Mouse (Mus musculus) MEL (cell line): Measurements from ENCODE around the gene Klhl26. TPM values are rescaled to one million over a fixed set of nuclear protein-coding genes. Genes with fewer than 3 reads are reported as not detected.

Source experiments
- DNase-seq: peaks from one replicate; pipeline ENCODE4 v3.0.0; 2011; ENCODE audit warnings: low read depth, low spot score
- H3K27ac ChIP-seq: 2 replicates; pipeline ENCODE4 v1.5.1; 2012; ENCODE audit warnings: low read depth, mild to moderate bottlenecking, control low read depth, low read length, moderate library complexity; ENCODE audit not compliant: control insufficient read depth
- H3K27me3 ChIP-seq, 2 experiments: fragments of 150-350 bp in 1 of 2; sonication (generic) in 1 of 2; 2 replicates each; pipeline ENCODE4 v1.6.1; 2012; ENCODE audit warnings: low read length in 2 of 2, mild to moderate bottlenecking in 2 of 2, improper control_type of control experiment in 1 of 2, moderate library complexity in 1 of 2; ENCODE audit not compliant: insufficient read depth in 2 of 2, control insufficient read depth in 1 of 2
- H3K36me3 ChIP-seq, 2 experiments: 2 replicates each; pipeline ENCODE4 v1.6.1; 2012 to 2014; ENCODE audit warnings: low read length in 2 of 2, improper control_type of control experiment in 1 of 2, inconsistent platforms in 1 of 2, mild to moderate bottlenecking in 1 of 2; ENCODE audit not compliant: insufficient read depth in 2 of 2, control insufficient read depth in 1 of 2
- H3K4me1 ChIP-seq, 2 experiments: fragments of 150-350 bp in 1 of 2; sonication (generic) in 1 of 2; 2 replicates each; pipeline ENCODE4 v1.6.1; 2012; ENCODE audit warnings: low read length in 2 of 2, improper control_type of control experiment in 1 of 2, mild to moderate bottlenecking in 1 of 2; ENCODE audit not compliant: insufficient read depth in 2 of 2, control insufficient read depth in 1 of 2
- H3K4me3 ChIP-seq, 2 experiments: fragments of 150-350 bp in 1 of 2; sonication (generic) in 1 of 2; 2 replicates each; pipeline ENCODE4 v1.5.1; 2012; ENCODE audit warnings: low read depth in 2 of 2, low read length in 2 of 2, mild to moderate bottlenecking in 2 of 2, moderate library complexity in 2 of 2, control low read depth in 1 of 2, improper control_type of control experiment in 1 of 2; ENCODE audit not compliant: control insufficient read depth in 1 of 2, insufficient read depth in 1 of 2
- H3K79me2 ChIP-seq: 2 replicates; pipeline ENCODE4 v1.6.1; 2012; ENCODE audit warnings: mild to moderate bottlenecking, low read length, moderate library complexity; ENCODE audit not compliant: control insufficient read depth, poor library complexity, insufficient read depth
- H3K9ac ChIP-seq: 2 replicates; pipeline ENCODE4 v1.6.1; 2012; ENCODE audit warnings: low read depth, mild to moderate bottlenecking, control low read depth, low read length, moderate library complexity; ENCODE audit not compliant: control insufficient read depth, poor library complexity, severe bottlenecking
- H3K9me3 ChIP-seq: fragments of 150-350 bp; sonication (generic); replicated peaks from 2 replicates; pipeline ENCODE4 v1.6.1; 2012; ENCODE audit warnings: mild to moderate bottlenecking, low read length, improper control_type of control experiment, moderate library complexity; ENCODE audit not compliant: insufficient read depth
- BHLHE40 ChIP-seq: IDR thresholded peaks from 2 replicates; pipeline ENCODE4 v1.6.1; 2012; ENCODE audit warnings: low read depth, mild to moderate bottlenecking, inconsistent platforms, low read length, improper control_type of control experiment, borderline replicate concordance
- CHD1 ChIP-seq: IDR thresholded peaks from 2 replicates; pipeline ENCODE4 v1.6.1; 2012; ENCODE audit warnings: low read depth, mild to moderate bottlenecking, inconsistent platforms, low read length, improper control_type of control experiment
- CHD2 ChIP-seq: IDR thresholded peaks from 2 replicates; pipeline ENCODE4 v1.6.1; 2011; ENCODE audit warnings: low read length, improper control_type of control experiment
- CTCF ChIP-seq, 3 experiments: IDR thresholded peaks in 2 of 3; conservative IDR thresholded peaks in 1 of 3; 2 replicates each; pipeline ENCODE4 v1.5.1; 2011 to 2012; ENCODE audit warnings: low read length in 3 of 3, low read depth in 2 of 3, mild to moderate bottlenecking in 2 of 3, improper control_type of control experiment in 1 of 3, inconsistent platforms in 1 of 3, mixed read lengths in 1 of 3, moderate library complexity in 1 of 3; ENCODE audit not compliant: control insufficient read depth in 1 of 3, insufficient read depth in 1 of 3, poor library complexity in 1 of 3, severe bottlenecking in 1 of 3
- E2F4 ChIP-seq: IDR thresholded peaks from 2 replicates; pipeline ENCODE4 v1.6.1; 2011; ENCODE audit warnings: low read depth, low read length, improper control_type of control experiment, borderline replicate concordance
- ELF1 ChIP-seq: IDR thresholded peaks from 2 replicates; pipeline ENCODE4 v1.6.1; 2014; ENCODE audit warnings: low read depth, mild to moderate bottlenecking, inconsistent platforms, low read length, improper control_type of control experiment, moderate library complexity
- EP300 ChIP-seq, 2 experiments: IDR thresholded peaks; 2 replicates each; pipeline ENCODE4 v1.6.1; 2011; ENCODE audit warnings: improper control_type of control experiment in 2 of 2, low read length in 2 of 2, low read depth in 1 of 2, mild to moderate bottlenecking in 1 of 2
- ETS1 ChIP-seq: IDR thresholded peaks from 2 replicates; pipeline ENCODE4 v1.6.1; 2012; ENCODE audit warnings: low read depth, mild to moderate bottlenecking, inconsistent platforms, low read length, improper control_type of control experiment, moderate library complexity
- GABPA ChIP-seq: IDR thresholded peaks from 2 replicates; pipeline ENCODE4 v1.6.1; 2012; ENCODE audit warnings: low read depth, mild to moderate bottlenecking, inconsistent platforms, low read length, improper control_type of control experiment, moderate library complexity
- GATA1 ChIP-seq: IDR thresholded peaks from 2 replicates; pipeline ENCODE4 v1.6.1; 2011; ENCODE audit warnings: low read depth, low read length, improper control_type of control experiment
- HCFC1 ChIP-seq: IDR thresholded peaks from 2 replicates; pipeline ENCODE4 v1.6.1; 2012; ENCODE audit warnings: low read depth, mild to moderate bottlenecking, inconsistent platforms, low read length, improper control_type of control experiment, moderate library complexity
- KAT2A ChIP-seq: conservative IDR thresholded peaks from 2 replicates; pipeline ENCODE4 v1.6.1; 2012; ENCODE audit warnings: low read depth, low read length, improper control_type of control experiment, inconsistent platforms
- MAX ChIP-seq: IDR thresholded peaks from 2 replicates; pipeline ENCODE4 v1.6.1; 2011; ENCODE audit warnings: low read length, improper control_type of control experiment
- MAZ ChIP-seq: IDR thresholded peaks from 2 replicates; pipeline ENCODE4 v1.6.1; 2012; ENCODE audit warnings: low read depth, mild to moderate bottlenecking, inconsistent platforms, low read length, improper control_type of control experiment
- MXI1 ChIP-seq: IDR thresholded peaks from 2 replicates; pipeline ENCODE4 v1.6.1; 2011; ENCODE audit warnings: mild to moderate bottlenecking, low read depth, low read length, improper control_type of control experiment
- MYB ChIP-seq: IDR thresholded peaks from 2 replicates; pipeline ENCODE4 v1.6.1; 2011; ENCODE audit warnings: mild to moderate bottlenecking, low read depth, low read length, improper control_type of control experiment
- MYC ChIP-seq: IDR thresholded peaks from 2 replicates; pipeline ENCODE4 v1.6.1; 2011; ENCODE audit warnings: low read depth, mild to moderate bottlenecking, low read length, improper control_type of control experiment, moderate library complexity
- NELFE ChIP-seq: IDR thresholded peaks from 2 replicates; pipeline ENCODE4 v1.6.1; 2011; ENCODE audit warnings: low read depth, low read length, improper control_type of control experiment
- POLR2A ChIP-seq, 2 experiments: IDR thresholded peaks; 2 replicates each; pipeline ENCODE4 v1.6.1; 2011 to 2012; ENCODE audit warnings: low read length in 2 of 2, mild to moderate bottlenecking in 2 of 2, control low read depth in 1 of 2, improper control_type of control experiment in 1 of 2, low read depth in 1 of 2, moderate library complexity in 1 of 2; ENCODE audit not compliant: control insufficient read depth in 1 of 2, insufficient read depth in 1 of 2, poor library complexity in 1 of 2
- POLR2AphosphoS2 ChIP-seq: IDR thresholded peaks from 2 replicates; pipeline ENCODE4 v1.6.1; 2011; ENCODE audit warnings: low read length, improper control_type of control experiment
- POLR2AphosphoS5 ChIP-seq: IDR thresholded peaks from 2 replicates; pipeline ENCODE4 v1.6.1; 2012; ENCODE audit warnings: low read depth, borderline replicate concordance, mild to moderate bottlenecking, inconsistent platforms, low read length, moderate library complexity, mixed read lengths
- RAD21 ChIP-seq: IDR thresholded peaks from 2 replicates; pipeline ENCODE4 v1.6.1; 2011; ENCODE audit warnings: mild to moderate bottlenecking, low read depth, low read length, improper control_type of control experiment
- SIN3A ChIP-seq: IDR thresholded peaks from 2 replicates; pipeline ENCODE4 v1.6.1; 2012; ENCODE audit warnings: low read length, improper control_type of control experiment, inconsistent platforms
- SMC3 ChIP-seq: IDR thresholded peaks from 2 replicates; pipeline ENCODE4 v1.6.1; 2011; ENCODE audit warnings: low read depth, low read length, improper control_type of control experiment
- TAL1 ChIP-seq: IDR thresholded peaks from 2 replicates; pipeline ENCODE4 v1.6.1; 2012; ENCODE audit warnings: mild to moderate bottlenecking, inconsistent platforms, low read length, moderate library complexity, mixed read lengths
- TBP ChIP-seq: IDR thresholded peaks from 2 replicates; pipeline ENCODE4 v1.8.0; 2011; ENCODE audit warnings: low read depth, low read length, improper control_type of control experiment
- TCF12 ChIP-seq: IDR thresholded peaks from 2 replicates; pipeline ENCODE4 v1.6.1; 2014; ENCODE audit warnings: low read depth, mild to moderate bottlenecking, inconsistent platforms, low read length, improper control_type of control experiment, moderate library complexity
- UBTF ChIP-seq: IDR thresholded peaks from 2 replicates; pipeline ENCODE4 v1.6.1; 2012; ENCODE audit warnings: low read depth, mild to moderate bottlenecking, inconsistent platforms, low read length, improper control_type of control experiment, moderate library complexity, borderline replicate concordance; ENCODE audit not compliant: insufficient read depth
- USF2 ChIP-seq, 2 experiments: IDR thresholded peaks; 2 replicates each; pipeline ENCODE4 v1.6.1; 2011 to 2012; ENCODE audit warnings: improper control_type of control experiment in 2 of 2, low read length in 2 of 2, borderline replicate concordance in 1 of 2, inconsistent platforms in 1 of 2, low read depth in 1 of 2, mild to moderate bottlenecking in 1 of 2; ENCODE audit not compliant: insufficient read depth in 1 of 2
- ZC3H11A ChIP-seq: IDR thresholded peaks from 2 replicates; pipeline ENCODE4 v1.6.1; 2012; ENCODE audit warnings: low read depth, mild to moderate bottlenecking, inconsistent platforms, low read length, improper control_type of control experiment
- ZKSCAN1 ChIP-seq: IDR thresholded peaks from 2 replicates; pipeline ENCODE4 v1.6.1; 2012; ENCODE audit warnings: low read depth, mild to moderate bottlenecking, inconsistent platforms, low read length, improper control_type of control experiment, moderate library complexity
- ZMIZ1 ChIP-seq: IDR thresholded peaks from 2 replicates; pipeline ENCODE4 v1.6.1; 2012; ENCODE audit warnings: low read depth, mild to moderate bottlenecking, inconsistent platforms, low read length, improper control_type of control experiment, moderate library complexity
- ZNF384 ChIP-seq: IDR thresholded peaks from 2 replicates; pipeline ENCODE4 v1.6.1; 2012; ENCODE audit warnings: low read depth, mild to moderate bottlenecking, inconsistent platforms, low read length, improper control_type of control experiment
- polyA plus RNA-seq, 2 experiments: library from polyadenylated mRNA; stranded (reverse) in 1 of 2; unstranded in 1 of 2; fragments of >175 nt in 1 of 2; fragments of >200 nt in 1 of 2; gene quantifications; 2 replicates each; pipeline versions ENCODE4 v1.2.1 to v1.2.4; 2012; ENCODE audit warnings: low replicate concordance in 2 of 2, low read depth in 1 of 2; ENCODE audit not compliant: insufficient read length in 2 of 2, insufficient read depth in 1 of 2, missing spikeins in 1 of 2
- total RNA-seq: library from RNA; depleted of rRNA; stranded (reverse); fragments of 300-350 nt; gene quantifications from 2 replicates; pipeline ENCODE4 v1.2.3, GENCODE M21; 2012; rRNA removed

Klhl26 gene
- 7.6 and 8.0 TPM in 2 replicates for total RNA-seq
- polyA plus RNA-seq: 10 to 100 TPM in 1 of 2 experiments, not detected in 1; 11.4 TPM

DNA sequence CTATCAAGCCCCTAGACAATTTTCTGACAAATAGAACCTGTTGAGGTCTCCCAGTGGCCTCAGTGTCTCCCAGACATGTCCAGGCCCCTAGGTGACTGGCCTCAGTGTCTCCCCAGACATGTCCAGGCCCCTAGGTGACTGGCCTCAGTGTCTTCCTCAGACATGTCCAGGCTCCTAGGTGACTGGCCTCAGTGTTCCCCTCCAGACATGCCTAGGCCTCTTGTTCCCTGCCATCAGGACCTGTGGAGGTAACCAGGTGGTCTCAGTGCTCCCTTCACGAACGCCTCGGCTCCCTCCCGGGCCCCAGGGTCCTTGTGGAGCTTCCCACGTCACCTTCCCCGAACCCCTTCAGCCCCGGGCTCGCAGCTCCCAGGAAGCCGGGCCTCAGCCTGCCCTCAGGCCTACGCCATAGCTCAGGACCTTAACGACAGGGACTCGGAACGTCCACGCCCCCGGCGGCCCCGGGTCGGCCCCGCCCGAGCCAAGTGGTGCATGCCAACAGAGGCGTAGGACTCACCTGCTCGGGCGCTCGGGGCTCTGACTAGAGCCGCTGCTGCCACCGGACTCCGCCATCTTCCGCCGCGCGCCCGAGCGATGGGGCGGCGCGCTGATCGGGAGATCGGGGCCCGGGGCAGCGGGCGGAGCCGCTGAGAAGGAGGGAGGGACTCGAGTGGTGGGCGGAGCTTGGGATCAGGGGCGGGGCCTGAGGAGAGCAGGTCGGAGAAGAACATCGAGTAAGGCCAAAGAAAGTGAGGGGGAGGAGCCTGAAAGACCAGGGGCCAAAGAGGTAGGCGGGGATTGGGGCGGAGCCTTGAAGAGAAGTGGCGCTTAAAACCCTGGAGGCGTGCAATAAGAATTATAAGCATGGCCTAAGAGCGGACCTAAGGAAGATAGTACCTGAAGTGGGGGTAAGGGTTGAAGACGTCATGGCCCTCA is at the start of gene Klhl26:
Klhl26 (minus strand) TSS at position 636 of the 936 bp plus-strand sequence.
- peaks cover 4 to 19% of the 10 kb centered on the region in 2 experiments for H3K4me1 ChIP-seq

DNA sequence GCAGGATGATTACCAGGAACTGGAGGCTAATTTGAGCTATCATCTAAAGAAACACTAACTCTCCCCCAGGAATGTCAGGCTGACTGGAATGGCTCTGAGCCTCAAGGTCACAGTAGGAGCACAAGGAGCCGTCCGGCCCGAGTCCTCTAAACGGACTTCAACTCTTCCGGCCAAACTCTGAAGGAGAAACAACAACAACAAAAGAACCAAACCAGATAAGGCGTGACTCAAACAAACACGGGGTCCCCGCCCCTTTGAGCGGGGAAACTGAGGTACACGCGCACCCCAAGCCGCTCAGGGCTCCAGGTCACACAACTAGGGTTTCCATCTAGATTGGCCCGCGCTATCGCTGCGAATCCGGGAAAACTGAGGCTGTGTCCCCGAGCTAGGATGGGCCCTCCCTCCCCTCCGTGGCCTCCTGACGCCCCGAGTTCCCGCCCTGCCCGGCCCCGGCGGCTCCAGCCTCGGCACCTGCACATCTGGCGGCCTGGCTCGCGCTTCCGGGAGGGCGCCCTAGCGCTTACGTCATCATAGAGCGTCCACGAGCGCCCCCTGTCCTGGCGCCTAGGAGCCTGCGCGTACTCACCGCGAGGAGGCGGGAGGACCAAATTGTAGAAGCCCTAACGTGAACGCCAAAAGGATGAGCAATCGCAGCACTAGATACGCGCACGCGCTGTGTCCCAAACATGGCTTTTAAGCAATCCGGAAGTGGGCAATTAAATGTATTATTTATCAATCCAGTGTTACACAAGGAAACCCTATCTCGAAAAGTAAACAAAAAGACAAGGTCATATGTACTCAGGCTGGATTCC is 46.0 kb upstream of the Klhl26 start:
- Histone ChIP-seq H3K9me3 (no peaks in the 10 kb centered on the region), H3K4me3 (peak overlapping the region; percentile 68 to 84), H3K79me2 (peaks cover 18% of the 10 kb centered on the region), H3K9ac (peak overlapping the region; percentile 97), H3K4me1 (peaks cover 0 to 16% of the 10 kb centered on the region in 2 experiments; a peak in 3 of 4 replicates), H3K36me3 (peaks cover 0 to 15% of the 10 kb centered on the region in 2 experiments; a peak in 2 of 4 replicates), H3K27me3 (no peaks in the 10 kb centered on the region), H3K27ac (peak overlapping the region; percentile 94)
- DNase-seq: peak; percentile 99
- TF ChIP-seq TBP: peak; percentile 76; the same call in 1 of the 2 replicates
- TF ChIP-seq ELF1: peak; percentile 98
- peak; percentile 93 for TF ChIP-seq MXI1
- peak in 2 of 3 experiments; percentile 45 to 54; a peak in 4 of 6 replicates for TF ChIP-seq CTCF (IDR thresholded peaks at IDR 0.05 in 2 of 3, conservative IDR thresholded peaks at IDR 0.05 in 1 of 3; ENCODE audit: control insufficient read depth in 1 of 3, insufficient read depth in 1 of 3, low read depth in 2 of 3, low read length in 3 of 3, poor library complexity in 1 of 3, severe bottlenecking in 1 of 3)
- TF ChIP-seq CHD2: no peak
- TF ChIP-seq CHD1: 0 out of 2 replicates have a peak, but pooled peaks have one; percentile 30
- peak; percentile 77 for TF ChIP-seq BHLHE40
- peak; percentile 91 for TF ChIP-seq NELFE
- peak; percentile 66 for TF ChIP-seq E2F4
- peak; percentile 61 to 88; a peak in 3 of 4 replicates for TF ChIP-seq POLR2A (IDR thresholded peaks at IDR 0.05; ENCODE audit: control insufficient read depth in 1 of 2, insufficient read depth in 1 of 2, low read depth in 1 of 2, low read length in 2 of 2, poor library complexity in 1 of 2)
- TF ChIP-seq ZMIZ1: peak; percentile 66
- TF ChIP-seq HCFC1: peak; percentile 95
- TF ChIP-seq USF2 (IDR thresholded peaks at IDR 0.05; ENCODE audit: borderline replicate concordance in 1 of 2, insufficient read depth in 1 of 2, low read depth in 1 of 2, low read length in 2 of 2): no peak
- no peak for TF ChIP-seq ZKSCAN1
- TF ChIP-seq RAD21: no peak

More for the DNA sequence above, at the start of gene Klhl26:
- TF ChIP-seq ETS1 (no peak), ZNF384 (no peak), POLR2AphosphoS2 (0 out of 2 replicates have a peak, but pooled peaks have one; percentile 16), KAT2A (no peak), E2F4 (no peak), GABPA (no peak), NELFE (peak; percentile 40), EP300 (IDR thresholded peaks at IDR 0.05; ENCODE audit: low read depth in 1 of 2, low read length in 2 of 2) (no peak), POLR2A (IDR thresholded peaks at IDR 0.05; ENCODE audit: control insufficient read depth in 1 of 2, insufficient read depth in 1 of 2, low read depth in 1 of 2, low read length in 2 of 2, poor library complexity in 1 of 2) (peak; percentile 71 to 77), TCF12 (no peak), MAX (0 out of 2 replicates have a peak, but pooled peaks have one; percentile 21), ELF1 (no peak), TBP (peak; percentile 71), ZC3H11A (no peak), UBTF (peak; percentile 40; the same call in 1 of the 2 replicates), TAL1 (no peak), MYB (no peak), MAZ (no peak), SIN3A (peak; percentile 64; the same call in 1 of the 2 replicates), RAD21 (no peak), USF2 (IDR thresholded peaks at IDR 0.05; ENCODE audit: borderline replicate concordance in 1 of 2, insufficient read depth in 1 of 2, low read depth in 1 of 2, low read length in 2 of 2) (no peak), GATA1 (no peak), MYC (no peak), MXI1 (peak; percentile 55; the same call in 1 of the 2 replicates), SMC3 (no peak), BHLHE40 (no peak), POLR2AphosphoS5 (no peak)
- TF ChIP-seq, all 39 proteins: peak for 8
- peak within 1 kb of the TSS; percentile 79 to 80 for H3K4me3 ChIP-seq
- peak within 1 kb of the TSS; percentile 96 for H3K9ac ChIP-seq
- H3K79me2 ChIP-seq: peaks cover 10% of the 10 kb centered on the region
- H3K27me3 ChIP-seq: peaks cover 0 to 5% of the 10 kb centered on the region in 2 experiments; a peak in 1 of 4 replicates
- H3K9me3 ChIP-seq: no peaks in the 10 kb centered on the region
- H3K27ac ChIP-seq: peak within 1 kb of the TSS; percentile 43
- peak; percentile 99 for DNase-seq
- H3K36me3 ChIP-seq: peaks cover 0 to 8% of the 10 kb centered on the region in 2 experiments; a peak in 2 of 4 replicates
